Mouse (Mus musculus) induced T-regulatory cell, adult 2 months (primary cell): ENCODE measurements around the gene Nabp1.
"Not testable (repeated sequence)": the region's sequence is repeated elsewhere in the genome, so short reads cannot be mapped to it uniquely, and the experiment has no call there.

Experiments
- DNase-seq: peaks from one replicate; pipeline ENCODE4 v3.0.0-alpha.2; 2012; ENCODE audit warnings: low read depth

The Nabp1 gene

DNA sequence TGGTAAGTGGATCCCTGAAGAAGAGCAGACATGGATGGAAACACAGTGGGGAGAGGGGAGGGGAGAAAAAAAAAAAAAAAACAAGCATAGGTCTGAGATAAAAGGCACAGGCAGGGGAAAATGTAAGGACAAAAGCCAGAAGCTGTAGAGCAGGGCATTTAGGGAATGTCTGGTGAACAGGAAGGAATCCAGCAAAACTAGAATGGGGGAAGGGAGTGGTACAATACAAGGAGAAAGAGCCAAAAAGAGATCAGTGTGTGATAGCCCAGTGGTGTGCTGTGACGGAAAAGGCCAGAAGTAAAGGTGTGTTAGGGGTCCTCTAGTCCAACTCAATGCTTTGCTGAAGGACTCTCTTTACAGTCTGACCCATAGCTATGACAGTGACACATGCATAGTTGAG, 8.1 kb upstream of the Nabp1 start:
- DNase-seq = no peak

DNA sequence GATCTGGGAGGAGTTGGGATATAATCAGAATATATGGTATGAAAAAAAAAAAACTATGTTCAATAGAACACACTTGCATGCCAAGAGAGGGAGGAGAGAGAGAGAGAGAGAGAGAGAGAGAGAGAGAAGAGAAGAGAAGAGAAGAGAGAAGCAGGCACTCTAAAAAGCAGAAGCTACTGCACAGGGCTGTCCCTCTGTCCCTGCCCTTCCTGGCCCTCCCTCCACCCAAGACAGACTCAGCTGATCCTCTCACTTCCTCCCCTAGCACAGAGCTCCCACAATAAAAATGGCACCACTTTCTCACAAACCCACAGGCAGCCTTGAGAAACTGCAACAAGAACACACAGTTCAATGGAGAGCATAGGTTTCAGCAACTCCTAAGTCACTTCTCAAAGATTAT, 2.2 kb upstream of the Nabp1 start:
- DNase-seq = peak; percentile 48

- peak; percentile 19 for DNase-seq
These were observed 1.5 kb upstream of the Nabp1 start for GRCm38 (mm10) chr1:51479691-51480090.

DNA sequence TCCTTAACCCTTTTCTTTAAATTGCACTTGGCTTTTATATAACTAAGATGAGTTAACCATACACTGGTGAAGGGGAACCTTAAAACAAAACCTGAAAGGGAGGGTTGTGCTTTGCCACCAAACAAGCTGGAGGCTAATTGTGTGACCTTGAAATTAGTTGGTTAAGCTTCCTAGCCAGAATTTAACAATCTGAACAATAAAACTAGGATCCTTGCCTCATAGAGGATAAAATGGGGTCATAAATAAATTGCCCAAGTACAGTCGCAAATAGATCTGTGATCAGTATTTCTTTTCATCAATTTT, 753 bp upstream of the Nabp1 start:
- DNase-seq = no peak

DNA sequence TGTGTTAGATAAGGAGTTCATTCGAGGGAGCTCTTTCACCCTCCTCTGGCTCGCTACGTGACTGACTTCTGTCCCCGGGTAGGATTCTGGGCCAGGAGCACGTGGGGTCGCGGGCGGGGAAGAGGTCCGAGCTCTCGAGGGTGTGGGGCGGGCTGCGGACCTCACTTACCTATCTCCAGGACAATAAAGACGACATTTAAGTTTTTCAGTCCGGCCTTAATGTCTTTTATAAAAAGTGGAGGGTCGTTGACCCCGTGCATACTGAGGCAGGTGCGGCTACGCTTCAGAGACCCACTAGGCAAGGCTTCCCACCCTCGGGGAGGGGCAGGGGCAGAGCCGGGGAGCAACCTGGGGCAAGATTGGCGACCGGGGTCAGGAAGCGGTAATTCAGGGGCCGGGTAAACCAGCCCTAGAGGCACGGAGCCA, 556 bp downstream of the Nabp1 start:
- DNase-seq = no peak

DNA sequence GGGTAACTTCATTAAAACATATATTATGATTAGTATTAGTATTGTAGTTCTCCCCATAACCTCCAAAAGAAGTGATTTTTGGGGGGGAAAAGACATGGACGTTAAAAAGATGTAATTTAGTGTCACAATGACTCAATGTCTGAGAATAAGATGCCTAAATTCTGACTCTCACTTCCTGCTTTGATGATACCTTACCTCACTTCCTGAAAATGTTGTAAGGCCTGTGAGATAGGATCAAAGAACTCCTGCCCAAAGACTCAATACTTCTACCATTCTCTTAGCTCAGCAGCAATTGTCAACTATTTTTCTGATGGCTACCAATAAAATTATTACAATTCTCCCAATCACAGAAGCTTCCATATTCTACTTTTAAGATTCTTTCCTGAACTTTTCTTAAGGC, 1.8 kb downstream of the Nabp1 start:
- peak; percentile 80 for DNase-seq

DNA sequence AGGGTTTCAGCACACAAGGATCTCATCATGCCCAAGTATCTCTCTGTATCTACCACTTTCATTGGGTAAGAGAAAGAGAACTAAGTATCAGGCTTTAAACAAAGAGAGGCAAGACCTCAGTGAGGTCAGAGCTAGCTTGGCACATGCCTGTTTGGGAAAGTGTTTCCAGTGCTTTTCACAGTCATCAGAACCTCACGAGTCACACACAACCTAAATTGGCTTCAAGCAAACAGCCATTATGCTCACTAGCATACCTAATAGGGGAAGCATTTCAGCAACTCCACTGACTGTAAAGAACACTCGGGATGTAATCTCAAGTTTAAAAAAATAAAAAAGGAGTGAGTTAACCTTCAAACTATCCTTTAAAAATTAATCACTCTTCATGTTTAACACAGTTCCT, 10.1 kb downstream of the Nabp1 start:
- no peak for DNase-seq

DNA sequence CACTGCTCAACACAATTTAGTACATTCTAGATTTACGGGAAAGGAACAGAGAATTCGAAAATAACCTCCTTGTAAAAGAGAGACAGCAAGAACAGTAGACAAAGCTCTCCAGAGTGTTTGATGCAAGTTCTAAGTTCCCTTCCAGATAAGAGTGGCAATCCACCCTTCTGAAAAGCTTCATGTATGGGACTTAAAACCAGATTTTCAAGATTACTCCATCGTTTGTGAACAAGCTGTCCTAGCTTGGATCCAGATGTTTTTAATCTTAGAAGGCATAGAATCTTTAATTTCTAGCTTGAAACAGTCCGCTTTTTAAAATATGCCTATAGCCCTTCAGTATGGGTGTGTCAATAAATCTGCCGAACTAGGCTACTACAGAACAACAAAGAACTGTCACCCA, 11.0 kb downstream of the Nabp1 start:
- no peak for DNase-seq

GRCm38 (mm10) chr1:51466385-51466784, 11.8 kb downstream of the Nabp1 start:
- DNase-seq = peak; percentile 70

DNA sequence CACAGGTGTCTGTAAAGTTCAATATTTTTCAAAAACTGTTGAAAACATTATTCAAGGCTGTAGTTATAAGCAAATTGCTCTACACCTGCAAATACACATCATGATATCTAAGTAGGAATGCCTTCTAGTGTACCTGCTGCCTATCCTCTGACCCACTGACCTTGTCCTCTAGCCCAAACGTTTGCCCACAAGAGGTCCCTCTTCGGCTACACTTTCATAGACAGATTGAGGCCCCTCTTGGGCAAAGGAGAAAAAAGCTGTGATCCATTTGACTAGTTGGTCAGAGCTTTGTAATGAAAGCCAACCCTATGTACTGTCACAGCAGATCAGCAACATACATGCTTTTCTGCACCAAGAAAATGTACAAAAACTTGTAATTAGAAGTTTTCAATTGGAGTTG, 12.9 kb downstream of the Nabp1 start:
- DNase-seq = no peak

GRCm38 (mm10) chr1:51463038-51463437, 15.2 kb downstream of the Nabp1 start:
- no peak for DNase-seq

- DNase-seq = peak; percentile 92
These were observed 19.3 kb downstream of the Nabp1 start for GRCm38 (mm10) chr1:51458731-51459450.

DNA sequence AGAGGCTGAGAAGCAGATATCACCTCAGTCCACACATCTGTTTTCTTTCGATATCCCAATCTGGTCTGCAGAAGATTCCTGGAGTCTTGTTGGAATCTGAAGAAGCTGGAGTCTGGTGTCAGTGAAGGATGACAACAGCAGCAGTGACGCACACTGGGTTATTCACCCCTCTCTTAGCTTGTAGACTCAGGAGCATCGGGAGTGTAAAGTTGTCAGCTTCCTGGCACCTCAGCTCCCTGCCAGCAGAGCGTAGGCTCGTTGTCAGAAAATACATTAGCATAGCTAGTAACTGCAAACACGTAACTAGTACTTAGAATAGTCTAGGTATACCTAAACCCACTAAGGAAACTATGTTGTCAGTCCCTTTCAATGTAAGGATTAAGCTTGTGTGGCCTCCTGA, 20.1 kb downstream of the Nabp1 start:
- DNase-seq = no peak

DNA sequence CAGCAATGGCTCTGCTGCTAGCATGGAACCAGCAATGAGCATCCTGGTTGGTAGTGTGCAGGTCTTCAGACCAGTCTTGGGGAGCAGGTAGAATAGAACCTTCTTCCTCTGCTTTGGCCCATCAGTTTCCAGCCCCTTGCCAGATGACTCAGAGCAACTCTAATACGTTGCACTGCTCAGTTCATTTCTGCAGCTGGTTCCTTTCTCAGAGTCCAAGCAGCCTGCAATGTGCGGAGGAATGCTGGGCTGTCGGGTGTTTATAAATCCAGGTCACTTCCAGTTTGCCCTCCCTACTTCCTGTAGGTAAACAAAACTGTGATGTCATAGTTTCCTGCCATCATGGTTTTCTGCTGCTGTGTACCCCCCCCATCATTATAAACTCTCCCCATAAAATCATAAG, 21.0 kb downstream of the Nabp1 start:
- DNase-seq = no peak

- peak; percentile 87 for DNase-seq
These were observed 29.4 kb downstream of the Nabp1 start for GRCm38 (mm10) chr1:51448789-51449188.

DNA sequence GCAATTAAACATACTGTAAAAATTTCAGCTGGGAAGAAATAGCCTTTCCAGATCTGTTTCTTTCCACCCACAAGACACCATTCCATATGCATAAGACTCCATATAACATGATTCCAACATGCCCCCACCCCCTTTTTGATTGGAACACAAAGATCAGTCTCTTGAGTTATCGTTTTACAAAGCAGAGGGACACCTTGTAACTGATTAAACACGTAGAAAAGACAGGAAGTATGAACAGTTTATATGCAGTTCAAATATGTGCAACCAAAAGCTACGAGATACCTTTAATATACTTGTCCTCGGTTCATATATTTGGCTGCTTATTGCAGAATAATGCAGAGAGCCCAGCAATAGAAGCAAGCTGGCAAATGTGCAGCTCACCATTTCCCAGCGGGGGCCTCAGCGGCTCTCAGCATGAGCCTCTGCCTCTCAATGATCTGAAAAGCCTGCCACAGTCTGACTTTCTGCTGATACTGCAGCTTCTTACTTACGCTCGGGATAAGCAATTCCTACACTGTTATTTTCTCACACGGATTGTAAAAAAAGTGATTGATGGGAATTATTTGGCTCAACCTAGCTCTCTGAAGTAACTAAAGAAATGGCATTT, 32.3 kb downstream of the Nabp1 start:
- no peak for DNase-seq

DNA sequence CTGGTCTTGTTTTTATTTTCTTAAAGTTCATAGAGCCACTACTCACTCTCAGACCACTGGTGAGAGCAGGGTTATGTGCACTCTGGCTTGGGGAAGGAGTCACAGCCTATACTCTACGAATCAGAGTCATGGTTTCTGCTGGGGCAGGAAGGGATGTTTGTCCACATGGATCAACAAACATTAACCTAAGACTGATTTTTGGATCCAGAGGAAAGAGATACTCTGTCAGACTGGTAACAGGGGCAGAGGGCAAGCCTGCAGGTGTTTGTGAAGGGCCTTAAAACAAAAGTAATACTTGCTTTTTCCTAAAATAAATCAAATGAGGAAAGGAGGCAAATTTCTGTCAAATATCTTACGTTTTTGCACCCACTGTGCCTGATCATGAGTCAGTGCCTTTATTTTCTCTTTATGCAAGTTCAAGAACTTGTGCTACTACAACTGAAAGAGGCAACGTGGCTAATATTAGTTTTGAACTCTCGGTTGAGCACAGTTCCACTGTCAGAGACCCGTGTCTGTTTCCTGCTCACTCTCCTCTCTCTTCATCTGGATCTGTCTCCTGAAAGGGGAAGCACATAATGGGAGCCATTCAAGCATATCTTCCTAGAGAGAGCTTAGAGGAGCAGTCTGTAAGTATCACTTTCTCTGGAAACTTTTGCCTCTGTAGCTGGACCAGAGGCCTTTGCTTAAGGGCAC, 32.9 kb downstream of the Nabp1 start:
- no peak for DNase-seq

GRCm38 (mm10) chr1:51429775-51430174, 48.5 kb downstream of the Nabp1 start:
- no peak for DNase-seq

GRCm38 (mm10) chr1:51426298-51426697, 51.9 kb downstream of the Nabp1 start:
- no peak for DNase-seq

DNA sequence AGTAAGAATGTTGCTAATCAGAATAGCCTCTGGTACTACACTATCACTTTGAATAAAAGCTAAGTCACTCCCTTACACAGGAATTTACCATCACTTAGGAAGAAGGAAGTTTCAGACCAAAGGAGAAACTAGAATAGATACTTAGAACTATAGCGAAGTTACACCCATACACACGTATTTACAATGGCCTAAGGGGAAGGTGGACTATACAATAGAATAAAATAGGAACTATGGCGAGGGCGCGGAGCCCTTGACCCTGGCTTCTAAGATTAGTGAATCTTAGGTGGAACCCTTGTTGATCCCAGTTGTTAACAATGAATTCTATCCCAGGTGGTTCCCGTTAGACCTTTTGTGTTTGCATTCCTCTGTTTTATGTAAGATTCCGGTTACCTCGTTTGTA, 57.2 kb downstream of the Nabp1 start:
- DNase-seq = not testable (repeated sequence)

- no peak for DNase-seq
These were observed 59.5 kb downstream of the Nabp1 start for GRCm38 (mm10) chr1:51418753-51419152.
